Mouse (Mus musculus): Measurements from ENCODE around the gene C130079G13Rik.
"Not testable (repeated sequence)": the region's sequence is repeated elsewhere in the genome, so short reads cannot be mapped to it uniquely, and the experiment has no call there.

The C130079G13Rik gene

GRCm38 (mm10) chr3:59924914-59925313 lies at the start of gene C130079G13Rik:
C130079G13Rik (plus strand) TSS chr3:59925214.
- no peak for DNase-seq (ENCODE audit: low read depth, low spot score)

GRCm38 (mm10) chr3:59877601-59878000 lies 47.4 kb upstream of the C130079G13Rik start:
- not testable (repeated sequence) for DNase-seq (ENCODE audit: low read depth, low spot score)

GRCm38 (mm10) chr3:59879801-59880554 lies 45.0 kb upstream of the C130079G13Rik start:
- not testable (repeated sequence) for DNase-seq (ENCODE audit: low read depth, low spot score)

GRCm38 (mm10) chr3:59893276-59893675 lies 31.7 kb upstream of the C130079G13Rik start:
- no peak for DNase-seq (ENCODE audit: low read depth, low spot score)

- no peak for DNase-seq (ENCODE audit: low read depth, low spot score)
These were observed 9.6 kb downstream of the C130079G13Rik start for GRCm38 (mm10) chr3:59934621-59935020.

- no peak for DNase-seq (ENCODE audit: low read depth, low spot score)
These were observed 22.4 kb downstream of the C130079G13Rik start for GRCm38 (mm10) chr3:59947294-59947950.

GRCm38 (mm10) chr3:59970891-59971290 lies 45.9 kb downstream of the C130079G13Rik start:
- no peak for DNase-seq (ENCODE audit: low read depth, low spot score)

GRCm38 (mm10) chr3:59974591-59974990 lies 49.6 kb downstream of the C130079G13Rik start:
- no peak for DNase-seq (ENCODE audit: low read depth, low spot score)
